Mouse (Mus musculus): ENCODE measurements around the gene Kif27.

DNA sequence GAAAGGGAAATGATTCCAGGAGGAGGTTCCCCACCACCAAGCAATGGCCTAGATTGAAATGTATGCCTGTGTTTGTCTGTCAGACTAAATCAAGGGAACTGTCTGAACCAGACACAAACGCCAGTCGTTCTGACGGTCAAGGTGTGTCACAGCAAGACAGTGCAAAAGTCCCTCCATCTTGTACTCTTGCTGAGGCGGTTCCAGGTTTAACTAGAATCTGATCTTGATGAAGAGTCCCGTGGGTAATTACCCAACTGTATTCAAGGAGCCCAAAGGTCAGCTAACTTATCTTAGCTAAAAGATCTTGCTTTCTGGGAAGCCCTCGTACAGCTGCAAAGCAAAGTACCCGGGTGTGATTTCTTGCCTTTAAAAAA is 26.6 kb upstream of the Kif27 start:
- TF ChIP-seq POLR2A (IDR thresholded peaks at IDR 0.05; ENCODE audit: low read depth, low read length) (no peak), CTCF (IDR thresholded peaks at IDR 0.05; ENCODE audit: extremely low read depth, insufficient read depth, insufficient read length, insufficient replicate concordance) (no peak)
